Mouse (Mus musculus): ENCODE measurements at regions not wholly inside any gene's neighbourhood (a gene's known extent, or its start where the extent isn't known, plus 50 kb on each side); places are given as distances from the start of the nearest gene placed in this dataset.

DNA sequence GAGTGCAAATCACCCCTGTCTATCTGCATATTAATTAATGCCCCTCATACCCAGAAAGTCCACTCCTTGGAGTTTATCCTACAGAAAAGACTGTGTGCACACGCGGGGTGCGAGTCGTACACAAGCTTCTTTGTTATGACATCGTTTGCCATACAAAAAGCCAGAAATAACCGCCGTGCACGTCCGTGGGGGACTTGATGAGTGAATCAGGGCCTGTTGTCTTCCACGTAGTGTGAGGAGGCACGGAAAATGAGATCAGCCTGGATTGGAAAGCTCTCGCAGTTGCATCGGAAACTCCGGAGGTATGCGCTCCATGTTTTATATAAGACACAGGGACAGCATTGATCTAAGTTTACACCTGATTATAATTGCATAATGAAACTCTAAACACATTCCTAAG, 120.3 kb downstream of the Etnk1 start:
- no peak for DNase-seq

DNA sequence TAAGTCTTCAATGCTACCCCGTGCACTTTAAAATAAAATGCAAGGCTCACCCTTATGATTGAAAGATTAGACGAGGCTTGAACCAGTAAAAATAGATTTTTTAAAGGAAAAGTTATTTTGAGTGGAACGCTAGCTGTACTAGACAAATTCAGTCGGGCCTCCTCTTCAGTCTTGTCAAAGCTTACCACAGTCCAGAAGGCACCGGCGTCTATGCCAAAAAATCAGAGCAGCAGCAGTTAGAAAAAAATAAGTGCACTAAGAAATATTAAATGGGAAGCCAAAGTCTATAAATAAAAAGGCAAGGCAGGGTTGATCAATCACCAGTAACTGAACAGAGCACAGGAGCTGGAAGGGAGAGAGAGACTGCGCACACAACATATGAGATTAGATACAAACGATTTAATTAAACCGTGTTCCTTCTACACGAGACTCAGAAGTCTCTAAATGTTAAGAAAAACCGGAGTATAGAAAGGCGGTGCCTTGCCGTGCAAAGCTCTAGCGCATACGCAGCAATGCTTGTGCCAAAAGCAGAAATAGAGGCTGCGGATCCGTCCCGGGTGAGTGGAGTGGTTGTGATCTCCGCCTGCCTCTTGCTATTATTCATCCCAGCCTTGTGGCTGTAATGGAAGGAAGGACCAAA, 121.6 kb downstream of the Etnk1 start:
- no peak for DNase-seq

DNA sequence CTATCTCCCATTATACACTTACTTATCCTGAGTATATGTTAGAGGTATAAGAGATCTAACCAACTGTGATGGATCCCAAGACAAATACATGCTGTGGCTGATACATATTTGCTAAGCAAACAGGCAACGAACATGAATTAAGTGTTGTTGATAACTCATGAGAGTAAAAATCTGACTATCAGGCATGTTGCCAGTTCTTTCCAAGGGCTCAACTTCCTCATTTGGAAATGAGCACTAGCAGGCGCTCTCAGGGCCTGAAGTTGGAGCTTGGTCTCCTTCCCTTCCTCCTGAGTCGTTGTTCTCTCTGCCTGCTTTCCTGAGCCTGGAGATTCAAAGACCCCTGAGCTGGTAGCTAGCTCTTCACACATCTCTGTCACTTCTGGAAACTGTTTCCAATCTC, 126.6 kb downstream of the Etnk1 start:
- no peak for DNase-seq

DNA sequence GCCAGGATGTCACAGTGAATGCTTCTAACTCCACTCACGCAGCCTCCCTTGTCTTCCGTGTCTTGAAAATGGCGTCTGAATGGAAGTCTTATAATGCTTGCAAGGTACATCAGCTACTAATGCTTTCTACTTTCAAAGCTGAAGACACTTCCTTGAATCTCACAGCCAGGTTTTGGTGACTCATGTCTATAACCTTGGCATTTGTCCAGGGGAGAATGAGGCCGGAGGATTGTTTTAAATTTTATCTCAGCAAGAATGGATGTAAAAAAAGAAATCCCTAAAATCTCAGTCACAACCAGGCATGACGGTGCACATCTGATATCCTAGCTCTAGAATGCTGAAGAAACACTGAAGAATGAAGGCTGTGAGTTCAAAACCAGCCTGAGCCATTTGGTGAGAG, 131.4 kb downstream of the Etnk1 start:
- no peak for DNase-seq

DNA sequence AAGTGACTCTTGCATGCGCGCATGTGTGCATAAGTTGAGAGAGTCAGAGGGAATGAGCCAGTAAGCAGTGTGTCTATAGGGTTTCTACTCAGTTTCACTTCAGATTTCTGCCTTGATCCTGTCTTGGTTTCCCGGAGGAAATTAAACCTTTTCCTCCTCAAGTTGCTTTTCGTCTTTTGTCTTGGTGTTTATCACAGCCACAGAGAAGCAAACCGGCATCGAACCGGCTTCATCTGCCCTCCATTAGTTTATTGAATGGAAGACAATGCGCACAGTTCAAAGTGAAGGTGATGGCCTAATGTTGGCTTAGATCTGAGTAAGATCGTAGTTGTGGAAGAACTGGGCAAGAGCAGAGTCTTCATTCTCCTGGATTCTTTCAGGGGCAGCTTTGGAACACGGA, 134.4 kb downstream of the Etnk1 start:
- no peak for DNase-seq

DNA sequence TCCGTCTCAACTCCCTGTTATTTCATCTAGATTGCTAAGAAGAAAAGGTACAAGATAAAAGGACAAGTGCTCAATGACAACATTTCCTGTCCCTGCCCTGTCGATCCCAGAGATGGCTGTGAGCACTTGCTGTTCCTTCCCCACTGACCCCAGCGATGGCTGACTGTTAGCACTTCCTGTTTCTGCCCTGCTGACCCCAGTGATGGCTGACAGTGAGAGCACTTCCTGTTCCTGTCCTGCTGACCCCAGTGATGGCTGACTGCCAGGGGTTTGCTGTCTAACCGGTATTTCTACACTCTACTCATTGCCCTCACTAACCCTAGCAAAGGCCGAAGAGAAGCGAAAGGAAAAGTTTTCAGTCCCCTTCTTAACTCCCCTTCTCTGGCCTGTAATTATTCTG, 140.3 kb downstream of the Etnk1 start:
- DNase-seq = peak; percentile 83

DNA sequence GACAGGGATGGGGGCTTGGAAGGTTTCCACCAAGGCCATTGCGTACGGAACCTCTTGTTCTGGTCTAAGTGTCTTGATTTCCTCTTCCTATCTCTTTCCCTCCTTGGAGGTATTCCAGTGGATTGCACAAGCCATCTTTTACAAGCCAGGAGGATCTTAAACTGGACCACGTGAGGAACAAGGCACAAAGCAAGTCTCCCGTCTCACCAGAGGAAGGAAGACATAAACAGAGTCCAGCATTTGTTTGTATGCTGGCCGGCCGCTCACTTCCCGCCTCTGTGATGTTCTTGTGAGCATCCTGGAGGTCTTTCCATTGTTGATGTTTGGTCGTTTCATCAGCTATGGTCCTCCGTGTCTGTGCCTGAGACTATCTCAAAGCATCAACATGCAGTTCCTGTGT, 148.8 kb downstream of the Etnk1 start:
- peak; percentile 19 for DNase-seq

DNA sequence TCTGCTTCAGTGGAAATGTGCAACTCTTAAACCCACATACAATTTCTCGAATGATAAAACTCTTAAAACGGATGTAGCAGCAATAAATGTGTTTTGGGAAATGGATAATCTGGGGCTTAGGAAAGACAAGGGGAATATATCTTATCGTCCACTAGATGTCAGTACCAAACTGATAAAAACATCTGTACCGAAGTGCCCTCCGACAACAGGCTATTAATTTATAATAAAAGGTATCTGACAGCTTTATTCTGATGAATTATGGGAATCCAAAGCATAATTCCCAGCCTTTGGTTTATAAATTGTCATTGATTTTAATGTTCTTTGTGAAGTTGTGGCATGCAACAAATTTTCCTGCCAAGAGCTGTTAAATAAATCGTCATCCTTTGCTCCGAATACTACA, 153.4 kb downstream of the Etnk1 start:
- DNase-seq = no peak

DNA sequence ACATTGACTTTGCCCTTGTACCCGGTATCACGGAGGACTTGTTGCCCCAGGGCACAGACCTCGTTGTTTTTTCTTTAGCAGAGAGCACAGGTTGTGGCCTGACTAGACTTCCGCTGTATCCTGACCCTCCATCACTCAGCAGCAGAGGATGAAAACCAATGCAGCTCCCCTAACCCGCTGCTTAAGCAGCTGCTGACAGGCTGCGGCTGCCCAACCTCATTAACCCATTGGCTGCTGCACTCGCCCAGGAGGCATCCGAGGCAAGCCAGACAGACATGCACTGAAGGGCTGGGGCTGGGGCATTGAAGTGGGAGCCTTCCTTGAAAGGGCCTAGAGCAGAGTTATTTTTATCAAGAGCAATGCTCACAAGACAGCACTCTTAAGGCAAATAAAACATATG, 157.6 kb downstream of the Etnk1 start:
- no peak for DNase-seq

DNA sequence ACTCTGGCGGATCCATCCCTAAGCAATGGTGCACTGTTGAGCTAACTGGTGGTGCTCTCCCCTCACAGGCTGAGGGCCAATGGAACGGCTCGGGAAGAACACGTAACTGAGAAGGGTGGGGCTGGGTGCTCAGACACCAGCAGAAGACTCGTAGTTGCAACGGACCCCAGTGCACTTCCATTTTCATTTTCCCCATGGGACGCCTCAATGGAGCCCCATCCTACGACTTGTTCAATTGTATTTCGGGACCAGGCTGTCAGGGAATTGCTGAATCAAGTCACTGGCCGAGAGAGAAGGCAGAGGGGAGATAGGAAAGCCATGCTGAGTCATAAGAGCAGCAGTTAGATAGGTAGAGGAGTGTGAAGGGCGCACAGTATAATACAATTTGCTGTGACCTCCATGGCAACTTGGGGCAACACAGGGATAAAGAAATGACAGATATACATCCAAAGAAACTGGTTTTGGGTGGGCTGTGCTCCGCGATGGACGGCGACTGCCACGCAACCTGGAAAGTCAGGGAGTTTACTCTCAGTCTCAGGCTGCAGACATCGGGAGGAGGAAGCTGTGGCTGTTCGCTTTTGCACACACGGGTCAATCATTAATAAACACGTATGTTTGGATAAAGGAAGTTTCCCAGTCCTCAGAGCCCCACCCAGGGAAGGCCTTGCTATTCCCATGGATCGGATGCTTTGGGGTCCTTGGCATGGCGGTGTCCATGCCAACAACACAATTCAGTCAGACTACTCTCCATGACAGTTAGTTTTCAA, 160.1 kb downstream of the Etnk1 start:
- peak; percentile 10 for DNase-seq

DNA sequence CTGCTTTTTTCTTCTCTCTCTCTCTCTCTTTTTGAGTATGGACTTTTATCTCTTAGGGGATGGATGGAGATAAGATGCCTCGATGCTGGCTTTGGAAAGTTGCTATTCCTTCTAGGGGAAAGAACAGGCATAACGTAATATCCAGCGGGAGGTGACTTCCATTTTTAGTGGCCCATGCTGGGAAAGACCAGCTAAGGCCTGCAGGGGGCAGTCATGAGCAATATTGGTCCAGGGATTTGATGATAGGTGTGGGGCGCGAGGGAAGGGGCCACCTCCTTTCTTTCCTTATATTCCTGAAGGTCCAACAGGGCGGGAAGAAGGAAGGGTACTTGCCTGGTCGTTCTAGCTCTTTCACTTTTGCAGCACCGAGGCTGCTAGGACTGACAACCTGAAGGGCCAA, 160.8 kb downstream of the Etnk1 start:
- DNase-seq = no peak

DNA sequence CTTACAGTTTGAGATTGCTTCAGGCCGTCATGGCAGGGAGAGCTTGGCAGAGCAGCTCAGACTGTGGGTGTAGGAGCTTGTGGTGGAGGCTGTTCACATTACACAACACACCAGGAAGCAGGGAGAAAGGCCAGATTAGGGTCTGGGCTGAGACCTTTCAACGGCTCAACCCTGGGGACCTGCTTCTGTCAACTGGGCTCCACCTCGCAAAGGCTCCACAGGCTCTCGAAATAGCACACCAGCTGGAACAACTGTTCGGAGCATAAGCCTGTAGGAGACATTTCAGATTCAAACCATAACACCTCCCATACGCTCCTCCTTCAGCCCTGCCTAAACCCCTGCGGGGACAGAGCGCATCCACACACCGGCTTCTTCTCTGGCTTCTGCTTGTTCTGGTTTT, 161.2 kb downstream of the Etnk1 start:
- DNase-seq = no peak

DNA sequence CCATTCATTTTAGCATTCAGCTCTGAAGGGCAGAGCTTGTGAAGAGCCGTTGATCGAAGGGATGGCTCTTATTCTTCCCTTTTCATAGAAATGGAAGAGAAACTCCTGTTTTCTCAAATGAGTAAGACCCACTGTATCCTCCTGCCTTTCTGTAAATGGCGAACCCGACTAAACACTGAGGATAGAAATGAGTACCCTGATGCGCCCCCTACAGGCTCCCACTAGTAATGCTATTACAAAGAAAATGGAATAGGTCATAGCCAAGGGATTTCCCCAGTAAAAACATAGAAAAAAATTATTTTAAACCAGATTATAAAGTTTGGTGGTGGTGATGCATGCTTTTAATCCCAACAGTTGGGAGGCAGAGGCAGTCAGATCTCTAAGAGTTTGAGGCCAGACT, 162.1 kb downstream of the Etnk1 start:
- no peak for DNase-seq

DNA sequence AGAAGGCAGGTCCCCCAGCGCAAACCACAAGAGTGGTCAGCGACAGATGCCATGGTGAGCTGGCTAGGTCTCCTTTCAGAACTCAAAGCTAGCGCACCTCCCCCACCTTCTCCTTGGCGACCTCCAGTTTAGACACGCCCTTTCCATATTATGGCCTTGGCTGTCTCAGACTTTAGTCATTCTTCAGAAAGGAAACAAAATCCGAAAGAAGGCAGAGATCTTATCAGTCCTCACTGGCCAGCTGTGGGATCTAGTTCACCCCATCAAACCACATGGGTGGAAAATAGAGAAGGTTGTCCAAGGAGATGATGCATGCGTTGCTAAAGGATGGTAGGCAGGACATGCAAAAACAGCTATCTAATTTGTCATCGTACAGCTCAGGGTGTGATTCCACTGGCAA, 166.5 kb downstream of the Etnk1 start:
- DNase-seq = no peak

DNA sequence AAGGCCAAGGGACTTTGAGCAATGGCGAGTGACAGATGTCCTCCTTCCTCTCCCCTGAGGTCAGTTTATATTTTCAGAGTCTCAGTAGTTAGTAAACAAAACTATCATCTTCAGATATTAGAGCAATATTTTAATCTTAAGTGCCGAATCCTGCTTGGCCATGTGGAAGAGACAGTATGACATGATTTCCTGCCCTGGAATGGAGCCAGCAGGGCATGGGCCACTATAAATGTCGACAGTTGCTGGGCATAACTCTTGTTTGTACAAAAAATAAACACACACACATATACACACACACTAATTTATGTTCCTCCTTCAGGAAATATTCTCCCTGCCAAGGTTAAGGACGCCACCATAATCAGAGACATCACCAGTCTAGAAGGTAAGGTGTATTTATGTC, 169.6 kb downstream of the Etnk1 start:
- DNase-seq = peak; percentile 18

DNA sequence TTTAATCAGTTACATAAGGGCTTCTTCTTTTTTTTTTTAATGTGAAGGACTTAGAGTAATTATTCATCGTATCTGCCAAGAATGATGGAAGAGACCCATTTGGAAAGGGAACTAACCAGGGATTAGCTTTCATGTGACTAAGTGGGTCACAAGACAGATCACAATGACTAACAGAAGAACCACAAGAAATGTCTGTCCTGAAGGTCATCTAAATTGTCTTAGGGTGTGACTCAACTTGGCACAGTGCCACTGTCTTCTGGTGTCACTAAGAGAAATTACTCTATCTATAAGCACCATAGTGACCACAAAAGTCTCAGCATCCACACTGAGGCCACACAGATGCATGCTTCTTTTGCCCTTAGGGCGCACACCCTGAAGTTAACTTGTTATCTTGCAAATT, 182.0 kb downstream of the Etnk1 start:
- no peak for DNase-seq

DNA sequence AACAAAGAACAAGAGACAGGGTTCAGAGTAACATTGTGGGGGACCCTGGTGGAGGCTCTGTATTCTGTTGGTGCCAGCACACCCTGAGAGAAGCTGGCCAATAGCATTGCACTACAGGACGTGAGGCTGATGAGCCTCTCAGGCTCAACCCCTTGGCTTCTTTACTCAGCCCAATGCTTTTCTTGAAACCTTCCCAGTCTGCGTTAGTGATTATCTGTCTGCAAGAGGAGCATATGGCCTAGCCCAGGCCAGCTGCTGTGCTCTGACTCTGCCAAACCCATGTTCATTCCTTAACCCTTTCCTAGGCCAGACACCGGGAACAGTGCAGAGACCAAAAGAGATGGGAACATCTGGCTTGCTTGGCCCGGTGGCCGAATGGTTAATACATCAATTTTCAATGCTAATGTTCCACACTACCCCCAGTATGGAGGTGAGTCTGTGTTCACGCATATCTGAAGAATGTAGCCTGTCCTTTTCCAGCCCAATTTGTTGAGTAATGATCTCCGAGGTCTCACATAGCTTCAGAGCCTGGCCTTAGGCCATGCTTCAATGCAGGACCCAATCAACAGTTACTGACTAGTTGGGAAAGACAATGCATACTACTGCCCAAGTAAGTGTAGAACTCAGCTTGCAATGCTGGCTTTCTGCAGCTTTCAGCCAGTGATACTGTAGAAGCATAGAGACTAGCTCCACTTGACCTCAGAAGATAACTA, 192.5 kb downstream of the Etnk1 start:
- peak; percentile 46 for DNase-seq

DNA sequence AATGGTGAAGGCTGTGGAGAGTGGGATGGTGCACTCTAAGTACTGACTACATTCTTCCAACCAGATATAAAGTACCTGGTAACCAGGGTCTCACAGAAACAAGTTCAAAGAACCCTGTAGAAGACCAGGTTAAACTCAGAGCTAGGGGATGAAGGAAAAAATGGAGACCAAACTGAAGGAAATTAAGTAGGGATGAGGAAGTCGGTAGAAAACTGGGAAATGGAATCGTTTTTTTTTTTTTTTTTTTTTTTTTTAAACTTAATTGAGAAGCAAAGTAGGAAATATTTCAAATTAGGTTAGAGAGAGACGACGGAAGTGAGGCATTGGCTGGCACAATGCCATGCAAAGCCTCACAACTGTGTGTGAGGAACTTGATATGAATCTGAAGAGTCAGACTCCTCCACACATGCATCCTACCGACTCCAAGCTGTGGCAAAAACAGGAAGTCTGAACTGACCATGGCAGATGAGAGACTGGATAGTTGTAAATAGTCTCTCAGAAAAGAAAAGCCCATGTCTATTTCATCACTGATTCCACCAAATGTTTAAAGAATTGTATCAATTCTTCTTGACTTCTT, 194.2 kb downstream of the Etnk1 start:
- peak; percentile 28 for DNase-seq

DNA sequence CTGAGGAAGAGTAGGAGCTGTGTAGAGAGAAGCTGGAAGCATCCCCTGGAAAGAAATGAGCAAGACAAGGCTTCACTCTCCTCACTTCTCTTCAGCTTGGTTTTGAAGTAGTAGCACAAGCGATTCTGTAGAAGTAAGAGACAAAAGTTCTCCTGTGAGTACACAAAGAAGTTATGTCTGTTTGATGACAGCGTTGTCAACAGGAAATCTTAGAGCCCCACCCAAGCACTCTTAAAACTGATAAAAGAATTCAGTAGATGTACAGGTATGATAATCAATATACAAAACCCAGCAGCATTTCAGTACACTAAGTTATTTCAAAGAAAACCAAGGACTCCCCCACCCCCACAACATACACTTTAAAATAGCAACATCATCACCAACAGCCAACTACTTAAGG, 194.9 kb downstream of the Etnk1 start:
- no peak for DNase-seq

DNA sequence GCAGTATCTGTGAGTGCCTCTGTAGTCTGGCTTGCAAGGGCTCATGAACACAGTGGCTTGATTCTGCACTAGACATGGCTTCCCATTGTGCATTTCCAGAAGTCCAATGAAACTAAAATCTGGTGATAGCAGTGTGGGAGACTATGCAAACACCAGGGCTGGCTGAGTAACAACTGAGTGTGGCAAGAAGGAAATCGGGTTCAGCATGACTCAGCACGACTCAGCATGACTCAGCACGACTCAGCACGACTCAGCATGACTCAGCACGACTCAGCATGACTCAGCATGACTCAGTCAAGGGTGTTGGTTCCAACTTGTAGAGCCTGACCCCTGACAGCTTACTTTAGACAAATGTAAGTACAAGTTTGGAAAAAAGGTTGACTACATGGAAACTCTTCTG, 198.8 kb downstream of the Etnk1 start:
- no peak for DNase-seq

DNA sequence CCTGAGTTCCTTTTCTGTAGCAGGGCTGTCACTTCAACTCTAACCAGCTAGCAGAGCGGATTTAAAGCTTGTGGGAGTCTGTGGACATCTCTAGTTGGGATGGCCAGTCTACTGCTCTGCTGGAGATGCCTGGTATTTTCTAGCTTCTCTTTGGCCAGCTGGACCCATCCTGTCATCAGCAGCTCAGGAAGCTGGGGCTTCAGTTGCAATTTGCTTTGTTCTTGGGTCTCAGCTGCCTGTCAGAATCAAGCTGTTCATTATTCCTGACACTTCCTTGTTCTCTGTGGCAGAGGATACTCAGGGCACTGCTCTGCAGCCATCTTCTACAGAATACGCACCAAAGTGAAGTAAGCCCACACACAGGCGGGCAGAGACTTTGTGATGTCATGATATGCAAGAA, 200.8 kb downstream of the Etnk1 start:
- DNase-seq = no peak

DNA sequence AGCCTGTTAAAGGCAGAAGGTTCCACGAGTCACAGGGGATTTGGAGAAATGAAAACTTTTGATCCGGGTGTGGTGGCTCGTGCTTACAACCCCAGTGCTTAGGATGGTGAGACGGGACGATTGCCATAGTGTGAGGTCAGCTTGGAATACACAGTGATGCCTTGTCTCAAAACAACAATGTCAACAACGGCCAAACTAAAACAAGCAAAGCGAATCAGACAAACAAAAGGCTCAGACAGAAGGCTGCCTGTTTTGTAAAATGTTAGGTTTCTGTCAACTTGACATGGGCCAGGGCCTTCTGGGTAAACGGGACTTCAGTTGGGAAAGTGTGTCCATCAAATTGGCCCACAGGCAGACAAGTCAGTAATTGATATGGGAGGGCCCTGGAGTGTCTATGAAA, 201.6 kb downstream of the Etnk1 start:
- DNase-seq = no peak

DNA sequence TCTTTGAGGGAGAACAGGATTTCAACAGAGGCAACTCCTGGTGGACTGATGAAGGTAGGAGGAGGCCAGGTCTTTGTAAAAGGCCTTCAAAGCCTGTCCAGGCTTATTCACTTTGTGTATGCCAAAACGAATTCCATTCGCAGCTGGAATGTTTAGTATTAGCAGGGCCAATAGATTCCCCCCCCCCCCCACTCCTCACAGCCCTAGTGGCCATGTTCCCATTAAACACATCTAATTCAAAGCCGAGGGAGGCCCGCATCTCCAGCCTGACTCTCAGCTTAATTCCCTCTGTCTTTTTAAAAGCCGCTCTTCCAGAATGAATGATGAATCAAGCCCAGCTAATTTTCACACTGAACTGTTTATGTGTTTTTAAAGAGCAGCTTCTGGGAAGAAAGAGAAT, 205.5 kb downstream of the Etnk1 start:
- no peak for DNase-seq

DNA sequence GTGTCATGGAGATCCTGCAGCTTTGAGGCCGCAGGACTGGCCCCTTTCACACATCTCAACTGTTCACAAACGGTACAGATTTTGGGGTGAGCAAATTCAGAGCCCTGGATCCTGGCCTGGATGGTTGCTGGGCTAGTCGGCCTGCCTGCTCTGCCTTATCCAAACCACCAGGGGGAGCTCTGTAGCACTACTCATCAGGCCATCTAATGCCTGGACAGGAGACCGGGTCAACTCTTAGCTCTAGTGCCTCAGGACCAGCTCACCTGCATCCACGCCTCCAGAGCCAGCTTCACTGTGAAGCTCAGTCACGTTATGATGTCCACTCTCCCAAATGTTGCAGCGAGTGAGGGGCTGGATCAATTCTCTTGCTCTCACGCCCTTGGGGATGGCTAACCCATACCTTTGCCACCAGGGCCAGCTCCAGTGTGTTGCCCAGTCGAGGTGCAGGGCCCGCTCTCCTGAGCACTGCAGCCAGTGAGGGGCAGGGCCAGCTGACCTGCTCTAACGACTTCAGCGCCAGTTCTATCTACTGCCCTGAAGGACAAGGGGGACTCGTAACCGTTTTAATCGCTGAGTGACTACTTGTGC, 206.8 kb downstream of the Etnk1 start:
- DNase-seq = peak; percentile 63
